Mouse (Mus musculus) adrenal gland, postnatal 10 days (tissue): ENCODE measurements around the gene Soat1. TPM values are rescaled to one million over a fixed set of nuclear protein-coding genes. Genes with fewer than 3 reads are reported as not detected.

Experiments
- DNase-seq: peaks from one replicate; pipeline ENCODE4 v3.0.0; 2021; ENCODE audit warnings: mixed read lengths
- total RNA-seq, 2 experiments: library from RNA; stranded (reverse); gene quantifications; 2 replicates each; pipeline ENCODE4 v1.2.3; 2021

Soat1 gene
- total RNA-seq, 2 experiments from 2014 or later: 353 to 427 TPM

GRCm38 (mm10) chr1:156464963-156465362 is 9.2 kb downstream of the Soat1 start:
- DNase-seq: no peak

- no peak for DNase-seq
Measured at GRCm38 (mm10) chr1:156463981-156464853, 9.9 kb downstream of the Soat1 start.

- DNase-seq: no peak
Measured at GRCm38 (mm10) chr1:156462273-156462991, 11.7 kb downstream of the Soat1 start.

- DNase-seq: no peak
Measured at GRCm38 (mm10) chr1:156461036-156461435, 13.1 kb downstream of the Soat1 start.

- DNase-seq: no peak
Measured at GRCm38 (mm10) chr1:156460216-156460615, 13.9 kb downstream of the Soat1 start.

- no peak for DNase-seq
Measured at GRCm38 (mm10) chr1:156459690-156460089, 14.4 kb downstream of the Soat1 start.

- DNase-seq: no peak
Measured at GRCm38 (mm10) chr1:156458391-156459060, 15.6 kb downstream of the Soat1 start.

GRCm38 (mm10) chr1:156455005-156455758 is 18.9 kb downstream of the Soat1 start:
- no peak for DNase-seq

GRCm38 (mm10) chr1:156454384-156454783 is 19.7 kb downstream of the Soat1 start:
- DNase-seq: no peak

GRCm38 (mm10) chr1:156453876-156454275 is 20.3 kb downstream of the Soat1 start:
- DNase-seq: no peak

GRCm38 (mm10) chr1:156450478-156450877 is 23.7 kb downstream of the Soat1 start:
- DNase-seq: no peak

- no peak for DNase-seq
Measured at GRCm38 (mm10) chr1:156449691-156450090, 24.4 kb downstream of the Soat1 start.

GRCm38 (mm10) chr1:156449089-156449488 is 25.0 kb downstream of the Soat1 start:
- no peak for DNase-seq

- no peak for DNase-seq
Measured at GRCm38 (mm10) chr1:156445049-156445448, 29.1 kb downstream of the Soat1 start.

GRCm38 (mm10) chr1:156442776-156443175 is 31.4 kb downstream of the Soat1 start:
- no peak for DNase-seq

- no peak for DNase-seq
Measured at GRCm38 (mm10) chr1:156442266-156442665, 31.9 kb downstream of the Soat1 start.

- no peak for DNase-seq
Measured at GRCm38 (mm10) chr1:156437726-156438125, 36.4 kb downstream of the Soat1 start.

- DNase-seq: no peak
Measured at GRCm38 (mm10) chr1:156437016-156437708, 37.0 kb downstream of the Soat1 start.

GRCm38 (mm10) chr1:156433497-156433896 is 40.6 kb downstream of the Soat1 start:
- DNase-seq: no peak

GRCm38 (mm10) chr1:156432498-156432897 is 41.6 kb downstream of the Soat1 start:
- DNase-seq: no peak

- DNase-seq: no peak
Measured at GRCm38 (mm10) chr1:156428434-156428833, 45.7 kb downstream of the Soat1 start.
